Comparison of ENCODE assay signal across 8 mouse cellular contexts in genomic region chr7:45865925-45866910, GRCm38 (mm10). TPM values are rescaled to one million over a fixed set of nuclear protein-coding genes. Genes with fewer than 3 reads are reported as not detected.
DNase-seq lines count a peak whose midpoint lies in the region; ATAC-seq lines count a peak whose summit lies in the region.

No protein-coding gene starts in this region.

- peak overlapping the region; percentile 90 for H3K4me2 ChIP-seq in intestine, embryonic 15.5 days (replicated peaks)

- intact Hi-C loops in gastrocnemius, postnatal 36 days (cut with DNase I) = no loop called here
- intact Hi-C loops in left cerebral cortex, postnatal 14 days (cut with DNase I) = no loop called here

- peaks cover 35% of the 10 kb centered on the region for H3K4me1 ChIP-seq in intestine, embryonic 15.5 days (replicated peaks)

- H3K4me3 ChIP-seq in intestine, embryonic 15.5 days (replicated peaks) = peak overlapping the region; percentile 76

- H3K9me3 ChIP-seq in intestine, embryonic 15.5 days = no peaks in the 10 kb centered on the region

- H3K9ac ChIP-seq in intestine, embryonic 15.5 days = peak overlapping the region; percentile 80

- H3K27ac ChIP-seq in intestine, embryonic 15.5 days = peak overlapping the region; percentile 82

- H3K36me3 ChIP-seq in intestine, embryonic 15.5 days = no peaks in the 10 kb centered on the region

- peak; percentile 94 to 97 for DNase-seq in adrenal gland, adult (ENCODE audit: inconsistent age in 2 of 2, low spot score in 1 of 2)
- peak; percentile 97 for DNase-seq in embryo, embryonic 10 days (ENCODE audit: low spot score)
- DNase-seq in gastrocnemius, postnatal 36 days = peak; percentile 89 to 91
- DNase-seq in left cerebral cortex, postnatal 14 days (ENCODE audit: low spot score in 2 of 2) = peak; percentile 86 to 93
- peak; percentile 91 for DNase-seq in right cerebral cortex, postnatal 14 days
- DNase-seq in urinary bladder, postnatal 25 days (ENCODE audit: low spot score) = peak; percentile 95

- H3K27me3 ChIP-seq in intestine, embryonic 15.5 days (replicated peaks) = peaks cover 23% of the 10 kb centered on the region

- WGBS in intestine, embryonic 15.5 days = under 1% methylated on average over 117 of the region's 117 CpGs

- peak; percentile 84 for ATAC-seq in intestine, embryonic 15.5 days
- peak; percentile 56 for ATAC-seq in megakaryocyte-erythroid progenitor cell, adult 5-6 weeks (replicated peaks; ENCODE audit: low FRiP score, low TSS enrichment, poor library complexity, severe bottlenecking)

RNA-seq across cellular contexts. Expression of gene Kdelr1, which starts 6.4 kb away (rescaled TPM):
- total RNA-seq in gastrocnemius, postnatal 36 days (2021) = 10 to 100 TPM; 52.8 to 56.7 TPM
- polyA plus RNA-seq in intestine, embryonic 15.5 days (2015; fragmentation: Nextera tagmentation; extraction: Ambion mirVana) = 70.8 and 74.5 TPM in 2 replicates
- 10 to 100 TPM; 87.1 to 98.6 TPM for total RNA-seq in left cerebral cortex, postnatal 14 days (2021)
- 76.7 and 91.3 TPM in 2 replicates for total RNA-seq in megakaryocyte-erythroid progenitor cell, adult 5-6 weeks (2014; fragmentation: Nextera tagmentation)
- 44.4 and 50.2 TPM in 2 replicates for total RNA-seq in megakaryocyte-erythroid progenitor cell, adult 5-6 weeks (2017)

RNA-seq across cellular contexts. Expression of gene Grin2d, which starts 12.0 kb away (rescaled TPM):
- total RNA-seq in gastrocnemius, postnatal 36 days (2021) = under 1 TPM; 0.22 to 0.23 TPM
- 0.49 and 0.51 TPM in 2 replicates for polyA plus RNA-seq in intestine, embryonic 15.5 days (2015; fragmentation: Nextera tagmentation; extraction: Ambion mirVana)
- total RNA-seq in left cerebral cortex, postnatal 14 days (2021) = 10 to 100 TPM; 21.2 to 22.3 TPM
- 0.92 TPM in 1 of 2 replicates, not detected in the other for total RNA-seq in megakaryocyte-erythroid progenitor cell, adult 5-6 weeks (2014; fragmentation: Nextera tagmentation)
- total RNA-seq in megakaryocyte-erythroid progenitor cell, adult 5-6 weeks (2017) = 0.23 TPM in 1 of 2 replicates, not detected in the other

RNA-seq across cellular contexts. Expression of gene Syngr4, which starts 30.3 kb away (rescaled TPM):
- not detected for total RNA-seq in gastrocnemius, postnatal 36 days (2021)
- 0.85 and 1.00 TPM in 2 replicates for polyA plus RNA-seq in intestine, embryonic 15.5 days (2015; fragmentation: Nextera tagmentation; extraction: Ambion mirVana)
- total RNA-seq in left cerebral cortex, postnatal 14 days (2021) = under 1 TPM; 0.36 to 0.53 TPM
- not detected in 2 replicates for total RNA-seq in megakaryocyte-erythroid progenitor cell, adult 5-6 weeks (2014; fragmentation: Nextera tagmentation)
- not detected in 2 replicates for total RNA-seq in megakaryocyte-erythroid progenitor cell, adult 5-6 weeks (2017)

RNA-seq across cellular contexts. Expression of gene Tmem143, which starts 30.5 kb away (rescaled TPM):
- 10 to 100 TPM; 54.4 to 59.5 TPM for total RNA-seq in gastrocnemius, postnatal 36 days (2021)
- 5.8 and 7.0 TPM in 2 replicates for polyA plus RNA-seq in intestine, embryonic 15.5 days (2015; fragmentation: Nextera tagmentation; extraction: Ambion mirVana)
- 10 to 100 TPM; 22.1 to 25.7 TPM for total RNA-seq in left cerebral cortex, postnatal 14 days (2021)
- total RNA-seq in megakaryocyte-erythroid progenitor cell, adult 5-6 weeks (2014; fragmentation: Nextera tagmentation) = 9.1 and 10.3 TPM in 2 replicates
- 7.3 and 11.3 TPM in 2 replicates for total RNA-seq in megakaryocyte-erythroid progenitor cell, adult 5-6 weeks (2017)

RNA-seq across cellular contexts. Expression of gene Grwd1, which starts 35.5 kb away (rescaled TPM):
- 10 to 100 TPM; 11.8 to 14.5 TPM for total RNA-seq in gastrocnemius, postnatal 36 days (2021)
- 67.1 and 71.3 TPM in 2 replicates for polyA plus RNA-seq in intestine, embryonic 15.5 days (2015; fragmentation: Nextera tagmentation; extraction: Ambion mirVana)
- total RNA-seq in left cerebral cortex, postnatal 14 days (2021) = 10 to 100 TPM; 21.0 to 22.2 TPM
- 45.7 and 67.7 TPM in 2 replicates for total RNA-seq in megakaryocyte-erythroid progenitor cell, adult 5-6 weeks (2014; fragmentation: Nextera tagmentation)
- 22.1 and 39.4 TPM in 2 replicates for total RNA-seq in megakaryocyte-erythroid progenitor cell, adult 5-6 weeks (2017)

Comparison
In these comparisons a context has a peak if more than half of its experiments do, and no peak if none do; other contexts are left out.
1. Peak in every context shown above with its lines: DNase-seq, ATAC-seq, H3K4me3 ChIP-seq and H3K27ac ChIP-seq.
2. RNA of gene Grin2d, which starts 12.0 kb away (total RNA-seq): 21.2 to 22.3 TPM in left cerebral cortex, postnatal 14 days; 0.23 to 0.92 TPM in megakaryocyte-erythroid progenitor cell, adult 5-6 weeks and 0.22 to 0.23 TPM in gastrocnemius, postnatal 36 days; every median in the first group is over 10 times any median in the second.